Mouse (Mus musculus) limb, embryonic 10.5 days (tissue): ENCODE data around the gene Sco1. TPM values are rescaled to one million over a fixed set of nuclear protein-coding genes. Genes with fewer than 3 reads are reported as not detected.

Experiments
- DNase-seq: peaks from one replicate; pipeline ENCODE4 v3.0.0-alpha.2; 2017; ENCODE audit warnings: low spot score
- H3K27ac ChIP-seq: fragments of 300-500 bp; sonication (generic); 2 replicates; pipeline ENCODE4 v1.5.1; 2016; ENCODE audit warnings: mild to moderate bottlenecking
- H3K27me3 ChIP-seq: fragments of 300-500 bp; sonication (generic); 2 replicates; pipeline ENCODE4 v1.6.1; 2016; ENCODE audit warnings: low read depth, mild to moderate bottlenecking; ENCODE audit not compliant: poor library complexity, severe bottlenecking
- H3K36me3 ChIP-seq: fragments of 300-500 bp; sonication (generic); 2 replicates; pipeline ENCODE4 v1.6.1; 2016; ENCODE audit warnings: mild to moderate bottlenecking, moderate library complexity
- H3K4me1 ChIP-seq: fragments of 300-500 bp; sonication (generic); 2 replicates; pipeline ENCODE4 v1.6.1; 2016
- H3K4me3 ChIP-seq: fragments of 300-500 bp; sonication (generic); 2 replicates; pipeline ENCODE4 v1.5.1; 2016; ENCODE audit warnings: mild to moderate bottlenecking, moderate library complexity
- H3K9me3 ChIP-seq: fragments of 300-500 bp; sonication (generic); replicated peaks from 2 replicates; pipeline ENCODE4 v1.6.1; 2016; ENCODE audit warnings: mild to moderate bottlenecking
- WGBS: fragments of 180-500 bp; shearing (Covaris S2); methylation state at CpG from one replicate; pipeline ENCODE4 v1.1.7; 2016; 5-methylcytosine and 5-hydroxymethylcytosine counted together
- microRNA-seq: library from miRNA; unstranded; fragments of <30 nt; microRNA quantifications from one replicate; pipeline ENCODE4, GENCODE M21; 2017
- polyA plus RNA-seq: library from polyadenylated mRNA; unstranded; fragments of >200 nt; fragmentation: Nextera tagmentation; extraction: Ambion mirVana; gene quantifications from 2 replicates; pipeline ENCODE4 v1.2.1, GENCODE M21; 2016

Sco1 gene
- polyA plus RNA-seq, 1 experiment from 2014 or later, result 24.7 TPM

DNA sequence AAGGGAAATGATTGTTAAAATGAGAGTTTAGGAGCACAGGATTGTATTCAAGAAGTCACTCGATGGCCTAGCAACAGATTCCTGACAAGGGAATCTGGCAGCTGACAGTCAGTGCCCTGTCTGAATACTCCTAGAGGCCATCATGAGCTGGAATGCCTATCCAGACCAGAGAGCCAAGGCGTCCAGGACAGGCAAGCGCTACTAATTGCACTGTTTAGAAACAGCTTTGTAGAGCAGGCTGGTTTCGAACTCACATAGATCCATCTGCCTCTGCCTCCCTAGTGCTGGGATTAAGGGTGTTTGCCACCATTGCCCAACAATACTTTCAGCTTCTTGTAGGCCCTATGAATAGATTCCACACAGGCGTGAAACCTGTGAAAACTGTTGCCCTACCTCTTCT is 61.8 kb downstream of the Sco1 start:
- no peak for DNase-seq
- Histone ChIP-seq H3K4me3 (no peak overlapping the region), H3K36me3 (no peaks in the 10 kb centered on the region), H3K9me3 (no peaks in the 10 kb centered on the region), H3K4me1 (0 out of 2 replicates have a peak, but pooled peaks cover 3% of the 10 kb centered on the region), H3K27me3 (no peaks in the 10 kb centered on the region), H3K27ac (no peak overlapping the region)
- 92% methylated on average over 5 of the region's 5 CpGs for WGBS

DNA sequence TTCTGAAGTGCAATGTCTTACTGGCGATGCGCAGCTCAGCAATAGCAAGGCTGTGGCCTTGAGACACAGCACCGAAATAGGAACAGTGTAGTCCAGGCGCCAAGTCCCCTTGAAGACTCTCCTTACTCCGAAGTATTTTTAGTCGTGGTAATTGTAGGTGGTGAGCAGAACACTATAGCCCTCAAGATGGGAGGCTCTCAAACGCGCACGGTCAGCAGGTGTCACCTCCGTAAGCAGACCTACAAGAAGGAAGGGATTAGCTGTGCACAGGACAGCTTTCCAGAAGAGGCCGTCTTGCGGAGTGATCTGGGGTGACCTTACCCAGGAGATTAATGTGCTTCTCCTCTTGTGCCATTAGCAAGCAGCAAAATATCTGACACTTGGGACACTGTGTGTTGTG is 62.4 kb downstream of the Sco1 start:
- DNase-seq, result no peak
- WGBS, result 92% methylated on average over 12 of the region's 12 CpGs
- no peak overlapping the region for H3K27ac ChIP-seq

More for the DNA sequence above, 62.4 kb downstream of the Sco1 start:
- Histone ChIP-seq H3K36me3 (no peaks in the 10 kb centered on the region), H3K4me3 (no peak overlapping the region), H3K9me3 (no peaks in the 10 kb centered on the region), H3K4me1 (0 out of 2 replicates have a peak, but pooled peaks cover 3% of the 10 kb centered on the region), H3K27me3 (no peaks in the 10 kb centered on the region)

Small RNAs within 50 kb of the gene (microRNA-seq; reads per million reads assigned to microRNA genes)
- not detected for gene Mir6923

Other genes with a start within 250 kb of the Sco1 start
- not detected in 2 replicates for gene Pirt, start 140.7 kb upstream of the Sco1 start, polyA plus RNA-seq
- gene Tmem238l, start 96.0 kb upstream of the Sco1 start, polyA plus RNA-seq, result not detected in 2 replicates
- gene Tmem220, start 27.5 kb upstream of the Sco1 start, polyA plus RNA-seq, result 1.1 and 2.0 TPM in 2 replicates
- gene Adprm, start 76 bp upstream of the Sco1 start, polyA plus RNA-seq, result 31.3 and 34.0 TPM in 2 replicates
- gene Myh3, start 25.6 kb downstream of the Sco1 start, polyA plus RNA-seq, result 0.24 and 0.78 TPM in 2 replicates
- gene Myh2, start 118.4 kb downstream of the Sco1 start, polyA plus RNA-seq, result not detected in 2 replicates
- gene Myh1, start 147.4 kb downstream of the Sco1 start, polyA plus RNA-seq, result 0.05 TPM in 1 of 2 replicates, not detected in the other
- not detected in 2 replicates for gene Myh4, start 185.4 kb downstream of the Sco1 start, polyA plus RNA-seq
- 0.11 TPM in 1 of 2 replicates, not detected in the other for gene Myh8, start 224.5 kb downstream of the Sco1 start, polyA plus RNA-seq